Mouse (Mus musculus) urinary bladder, adult 18-20 months (tissue): ENCODE data around the gene Stpg4.

Experiments used
- DNase-seq, 2 experiments: peaks; one replicate each; pipeline ENCODE4 v3.0.0; 2022; ENCODE audit warnings: low spot score in 2 of 2, mixed read lengths in 2 of 2

The Stpg4 gene

GRCm38 (mm10) chr17:87446767-87447611 lies 19.4 kb upstream of the Stpg4 start, which contains the start of gene Calm2:
TSS of gene Calm2 (minus strand) at chr17:87446935.
- DNase-seq, result peak; percentile 94 to 97

- DNase-seq, result peak; percentile 15 to 48
Measured at GRCm38 (mm10) chr17:87445917-87446766, 18.6 kb upstream of the Stpg4 start.

- no peak for DNase-seq
Measured at GRCm38 (mm10) chr17:87445337-87445916, 17.9 kb upstream of the Stpg4 start.

- DNase-seq, result no peak
Measured at GRCm38 (mm10) chr17:87444763-87445162, 17.2 kb upstream of the Stpg4 start.

GRCm38 (mm10) chr17:87441537-87441936 lies 14.0 kb upstream of the Stpg4 start:
- DNase-seq, result no peak

- DNase-seq, result no peak
Measured at GRCm38 (mm10) chr17:87439441-87439840, 11.9 kb upstream of the Stpg4 start.

GRCm38 (mm10) chr17:87433929-87434328 lies 6.4 kb upstream of the Stpg4 start:
- no peak for DNase-seq

- DNase-seq, result no peak
Measured at GRCm38 (mm10) chr17:87432743-87433142, 5.2 kb upstream of the Stpg4 start.

- DNase-seq, result no peak
Measured at GRCm38 (mm10) chr17:87432314-87432713, 4.8 kb upstream of the Stpg4 start.

GRCm38 (mm10) chr17:87429431-87429830 lies 1.9 kb upstream of the Stpg4 start:
- no peak for DNase-seq

GRCm38 (mm10) chr17:87418082-87418481 lies 9.5 kb downstream of the Stpg4 start:
- no peak for DNase-seq

GRCm38 (mm10) chr17:87406646-87407045 lies 20.9 kb downstream of the Stpg4 start:
- DNase-seq, result no peak

GRCm38 (mm10) chr17:87405576-87405975 lies 22.0 kb downstream of the Stpg4 start:
- no peak for DNase-seq

GRCm38 (mm10) chr17:87403462-87403861 lies 24.1 kb downstream of the Stpg4 start:
- no peak for DNase-seq

- DNase-seq, result no peak
Measured at GRCm38 (mm10) chr17:87402444-87402843, 25.1 kb downstream of the Stpg4 start.

GRCm38 (mm10) chr17:87397088-87397487 lies 30.5 kb downstream of the Stpg4 start:
- DNase-seq, result no peak

- DNase-seq, result no peak
Measured at GRCm38 (mm10) chr17:87391242-87391641, 36.3 kb downstream of the Stpg4 start.

- no peak for DNase-seq
Measured at GRCm38 (mm10) chr17:87387068-87387467, 40.5 kb downstream of the Stpg4 start.

- no peak for DNase-seq
Measured at GRCm38 (mm10) chr17:87385835-87386234, 41.7 kb downstream of the Stpg4 start.

GRCm38 (mm10) chr17:87380681-87381080 lies 46.9 kb downstream of the Stpg4 start:
- no peak for DNase-seq

GRCm38 (mm10) chr17:87379821-87380220 lies 47.7 kb downstream of the Stpg4 start:
- no peak for DNase-seq

- no peak for DNase-seq
Measured at GRCm38 (mm10) chr17:87379160-87379624, 48.3 kb downstream of the Stpg4 start.
